Mouse (Mus musculus): ENCODE results near the gene Gm5134. TPM values are rescaled to one million over a fixed set of nuclear protein-coding genes. Genes with fewer than 3 reads are reported as not detected.

Gm5134 gene
- total RNA-seq, 2 experiments from 2014 or later, result 0.36 to 1.7 TPM

DNA sequence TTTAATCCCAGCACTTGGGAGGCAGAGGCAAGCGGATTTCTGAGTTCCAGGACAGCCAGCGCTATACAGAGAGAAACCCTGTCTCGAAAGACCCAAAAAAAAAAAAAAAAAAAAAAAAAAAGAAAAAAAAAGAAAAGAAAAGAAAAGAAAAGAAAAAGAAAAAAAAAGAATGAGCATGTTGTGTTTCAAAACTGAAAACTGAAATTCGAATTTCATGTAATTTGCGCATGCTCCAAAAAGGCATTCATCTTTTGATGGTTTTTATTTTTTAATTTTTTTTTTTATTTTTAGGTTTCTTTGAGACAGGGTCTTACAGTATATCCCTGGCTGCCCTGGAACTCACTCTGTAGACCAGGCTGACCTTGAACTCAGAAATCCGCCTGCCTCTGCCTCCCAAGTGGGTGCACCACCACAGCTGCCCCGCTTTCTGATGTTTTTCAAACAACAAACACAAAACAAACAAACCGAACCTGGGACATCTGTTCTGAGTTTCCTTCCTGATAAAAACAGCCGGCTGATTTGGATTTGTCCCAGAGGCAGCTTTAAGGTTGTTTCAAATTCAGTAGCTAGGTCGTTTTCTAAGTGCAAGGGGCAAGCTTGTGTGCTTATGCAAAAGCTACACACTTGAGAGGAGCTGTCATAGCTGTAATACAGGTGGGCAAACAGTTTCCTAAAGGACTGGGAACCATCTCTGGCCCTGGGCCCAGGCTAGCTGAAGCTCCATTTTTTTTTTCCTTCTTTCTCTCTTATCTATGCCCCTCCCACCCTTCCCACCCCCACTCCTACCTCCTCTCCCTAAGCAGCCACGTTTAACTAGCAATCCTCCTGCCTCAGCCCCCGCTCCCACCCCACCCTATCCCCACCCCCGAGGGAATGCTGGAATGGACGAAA lies 77.4 kb downstream of the Gm5134 start:
- ATAC-seq (replicated peaks; ENCODE audit: poor library complexity, severe bottlenecking), result no peak

DNA sequence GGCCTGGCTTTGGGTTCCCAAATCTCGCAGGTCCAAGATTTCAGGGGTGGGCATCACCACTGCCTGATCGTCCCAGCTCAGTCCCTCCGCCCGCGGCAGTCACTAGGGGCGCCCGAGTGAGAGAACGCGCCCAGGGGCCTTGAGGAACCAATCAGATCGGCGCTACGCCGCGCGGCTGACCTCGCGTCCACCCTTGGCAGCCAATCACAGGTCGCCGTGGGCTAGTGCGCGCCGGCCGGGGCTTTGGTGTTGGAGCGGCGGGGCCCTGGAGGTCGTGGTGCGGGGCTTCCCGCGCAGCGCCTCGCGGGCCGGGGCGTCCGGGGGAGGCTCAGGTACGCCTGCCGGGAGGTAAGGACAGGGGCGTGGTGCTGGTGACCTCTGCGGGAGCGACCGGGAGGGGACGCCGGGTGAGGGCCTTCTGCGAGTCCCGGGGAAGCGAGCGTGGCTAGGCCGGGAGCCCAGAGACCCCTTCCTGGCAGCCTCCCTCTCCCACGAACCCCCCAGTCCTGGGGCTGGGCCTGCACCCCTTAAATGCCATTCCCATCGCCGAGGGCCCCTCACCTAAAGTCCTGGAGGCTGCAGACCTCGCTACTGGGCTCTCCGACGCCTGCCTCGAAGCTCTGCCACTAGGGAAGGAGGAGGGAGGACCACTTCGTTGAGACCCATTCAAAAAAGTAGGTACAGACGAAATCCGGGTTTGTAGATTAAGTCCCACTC lies 78.2 kb downstream of the Gm5134 start, which contains the start of gene Zfp280b:
Zfp280b (plus strand) TSS at position 249 of the 717 bp plus-strand sequence.
- ATAC-seq (replicated peaks; ENCODE audit: poor library complexity, severe bottlenecking), result peak; percentile 99

DNA sequence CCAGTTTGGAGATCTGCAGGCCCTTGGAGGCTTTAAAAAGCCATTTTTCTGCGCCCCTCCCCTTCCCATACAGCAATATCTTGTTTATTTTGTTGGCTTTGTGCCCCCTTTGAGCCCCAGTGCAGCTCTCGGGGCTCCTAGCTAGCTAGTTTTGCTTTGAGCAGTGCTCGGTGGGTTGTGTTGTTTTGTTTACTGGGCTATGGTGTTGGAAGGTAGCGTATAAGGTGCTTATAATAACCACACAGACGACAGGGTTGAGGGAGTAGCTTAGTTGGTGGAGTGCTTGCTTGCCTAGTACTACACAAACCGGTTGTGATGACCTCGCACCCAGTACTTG lies 78.8 kb downstream of the Gm5134 start:
- no peak for ATAC-seq (replicated peaks; ENCODE audit: poor library complexity, severe bottlenecking)

DNA sequence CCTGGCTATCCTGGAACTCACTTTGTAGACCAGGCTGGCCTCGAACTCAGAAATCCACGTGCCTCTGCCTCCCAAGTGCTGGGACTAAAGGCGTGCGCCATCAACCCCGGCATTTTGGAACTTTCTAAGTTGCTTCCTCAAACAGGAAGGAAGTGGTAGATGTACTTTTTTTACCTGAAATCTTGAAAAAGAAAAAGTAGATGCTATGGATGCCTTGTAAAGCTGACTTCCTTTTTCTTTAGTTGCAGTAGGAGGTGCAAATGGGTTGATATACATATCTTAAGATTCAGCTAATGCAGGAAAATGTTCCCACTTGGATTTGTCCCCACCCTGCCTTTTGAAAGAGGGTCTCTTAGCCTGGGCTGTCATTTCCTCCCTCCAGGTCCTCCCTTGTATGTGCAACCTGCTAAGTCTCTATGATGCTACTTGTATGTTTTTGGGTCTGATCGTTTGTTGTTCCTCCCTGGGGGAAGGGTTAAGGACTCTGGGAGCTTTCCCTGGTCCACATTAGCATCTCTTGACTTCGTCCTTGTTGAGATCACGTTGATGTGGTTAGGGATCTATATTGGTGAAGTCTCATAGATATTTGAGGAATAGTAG lies 79.8 kb downstream of the Gm5134 start:
- ATAC-seq (replicated peaks; ENCODE audit: poor library complexity, severe bottlenecking), result no peak

DNA sequence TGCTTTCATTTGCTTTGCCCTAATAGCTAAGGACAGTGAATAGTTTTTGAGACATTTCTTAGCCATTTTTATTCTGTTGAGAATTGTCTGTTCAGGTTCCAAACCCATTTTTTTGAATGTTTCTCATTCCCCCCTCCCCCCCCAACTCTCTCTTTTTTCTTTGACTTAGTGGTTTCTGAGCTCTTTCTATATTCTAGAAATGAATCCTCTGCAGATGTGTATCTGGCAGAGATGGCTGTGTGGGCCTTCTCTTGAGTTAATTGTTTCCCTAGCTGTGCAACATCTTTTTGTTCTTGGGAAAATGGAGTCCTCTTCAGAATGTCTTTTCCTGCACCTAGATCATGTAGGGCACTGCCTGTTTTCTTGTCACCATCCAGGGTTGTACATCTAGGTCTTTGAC lies 81.0 kb downstream of the Gm5134 start:
- ATAC-seq (replicated peaks; ENCODE audit: poor library complexity, severe bottlenecking), result no peak

DNA sequence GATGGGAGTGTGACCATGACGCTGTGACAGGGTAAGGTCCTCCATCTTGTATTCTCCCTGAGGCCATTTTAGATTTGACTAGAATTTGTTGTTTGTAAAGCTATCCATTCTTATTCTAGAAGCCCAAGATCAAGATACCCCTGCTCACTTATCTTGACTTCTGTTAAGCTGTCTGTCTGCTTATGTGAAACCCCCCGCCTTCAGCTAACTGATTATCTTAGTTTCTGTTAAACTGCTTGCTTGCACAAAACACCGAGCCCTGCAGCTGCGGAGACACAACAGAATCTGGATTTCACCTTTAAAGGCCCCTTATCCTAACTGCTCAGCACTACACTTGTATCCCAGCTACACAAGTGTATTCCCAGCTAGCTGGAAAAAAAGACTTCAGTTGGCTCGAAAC lies 82.6 kb downstream of the Gm5134 start:
- ATAC-seq (replicated peaks; ENCODE audit: poor library complexity, severe bottlenecking), result no peak

DNA sequence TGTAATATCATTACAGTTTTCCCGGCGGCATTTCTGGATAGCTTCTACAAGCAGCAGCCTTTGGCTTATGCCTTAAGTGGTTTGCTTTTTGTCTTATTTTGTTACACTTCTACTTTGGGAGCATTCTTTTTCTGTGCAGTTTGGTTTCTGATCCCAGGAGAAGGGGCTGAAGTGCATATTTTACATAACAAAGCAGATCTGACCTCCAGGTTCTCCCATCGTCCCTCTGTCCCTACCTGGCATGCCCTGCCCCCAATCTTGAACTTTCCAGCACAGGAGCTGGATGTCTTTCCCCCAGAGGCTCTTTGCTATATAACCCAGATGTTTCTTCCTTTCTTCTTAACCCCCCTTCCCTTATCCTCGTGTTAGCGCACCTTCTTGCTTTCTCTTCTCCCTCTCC lies 91.0 kb downstream of the Gm5134 start:
- no peak for ATAC-seq (replicated peaks; ENCODE audit: poor library complexity, severe bottlenecking)

DNA sequence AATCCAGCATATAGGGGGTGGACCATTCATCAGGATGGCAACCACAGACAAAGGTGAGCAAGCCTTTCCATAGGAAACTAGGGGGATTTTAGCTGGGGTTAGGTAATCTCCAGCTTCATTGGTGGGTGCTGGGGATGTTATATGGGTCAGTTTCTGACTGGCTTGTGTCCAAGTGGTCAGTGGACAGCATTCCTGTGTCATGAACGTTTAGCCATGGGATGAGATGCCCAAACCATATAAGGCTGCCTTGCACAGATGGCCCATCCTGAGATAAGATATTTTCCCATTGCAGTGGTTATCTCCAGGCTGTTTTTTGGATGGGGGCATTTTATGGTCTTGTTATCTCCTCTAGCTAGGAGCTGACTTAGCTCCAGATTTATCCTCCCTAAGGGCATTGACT lies 92.4 kb downstream of the Gm5134 start:
- ATAC-seq (replicated peaks; ENCODE audit: poor library complexity, severe bottlenecking), result no peak

DNA sequence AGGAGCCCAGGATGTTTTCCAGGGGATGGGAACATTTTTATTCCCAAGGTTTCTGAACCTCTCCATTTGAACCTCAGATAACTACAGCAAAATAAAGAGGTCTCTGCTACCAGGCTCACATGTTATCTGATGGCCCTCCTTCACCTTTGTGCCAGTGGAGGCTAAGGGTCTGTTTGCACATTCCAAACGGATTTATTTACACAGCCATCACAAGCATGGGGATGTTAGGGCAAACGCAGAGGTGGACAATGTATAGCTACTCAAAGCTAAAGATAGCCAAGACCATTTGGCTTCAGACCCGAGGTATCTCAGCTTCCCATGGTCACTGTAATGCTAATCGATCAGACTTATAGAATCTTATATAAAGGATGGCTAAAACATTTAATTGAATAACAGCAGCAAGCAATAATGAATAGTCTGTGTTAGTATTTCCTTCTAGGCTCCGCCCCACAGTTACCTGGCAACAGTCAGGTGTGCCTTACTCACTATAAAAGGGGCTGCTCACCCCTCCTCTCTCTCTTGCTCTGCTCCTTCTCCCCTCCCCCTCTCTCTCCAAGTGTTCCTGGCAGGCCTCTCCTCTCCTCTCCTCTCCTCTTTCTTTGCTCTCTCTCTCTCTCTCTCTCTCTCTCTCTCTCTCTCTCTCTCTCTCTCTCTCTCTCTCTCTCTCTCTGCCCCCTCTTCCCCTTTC lies 93.0 kb downstream of the Gm5134 start:
- no peak for ATAC-seq (replicated peaks; ENCODE audit: poor library complexity, severe bottlenecking)

DNA sequence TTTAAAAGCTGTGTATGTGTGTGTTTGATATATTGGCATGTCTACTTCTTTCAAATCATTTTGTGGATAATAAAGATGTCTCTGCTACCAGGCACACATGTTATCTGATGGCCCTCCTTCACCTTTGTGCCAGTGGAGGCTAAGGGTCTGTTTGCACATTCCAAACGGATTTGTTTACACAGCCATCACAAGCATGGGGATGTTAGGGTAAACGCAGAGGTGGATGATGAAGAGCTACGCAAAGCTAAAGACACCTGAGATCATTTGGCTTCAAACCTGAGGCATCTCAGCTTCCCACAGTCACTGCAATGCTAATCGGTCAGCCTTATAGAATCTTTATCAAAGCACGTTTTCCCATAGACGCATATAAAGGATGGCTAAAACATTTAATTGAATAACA lies 94.7 kb downstream of the Gm5134 start:
- no peak for ATAC-seq (replicated peaks; ENCODE audit: poor library complexity, severe bottlenecking)

DNA sequence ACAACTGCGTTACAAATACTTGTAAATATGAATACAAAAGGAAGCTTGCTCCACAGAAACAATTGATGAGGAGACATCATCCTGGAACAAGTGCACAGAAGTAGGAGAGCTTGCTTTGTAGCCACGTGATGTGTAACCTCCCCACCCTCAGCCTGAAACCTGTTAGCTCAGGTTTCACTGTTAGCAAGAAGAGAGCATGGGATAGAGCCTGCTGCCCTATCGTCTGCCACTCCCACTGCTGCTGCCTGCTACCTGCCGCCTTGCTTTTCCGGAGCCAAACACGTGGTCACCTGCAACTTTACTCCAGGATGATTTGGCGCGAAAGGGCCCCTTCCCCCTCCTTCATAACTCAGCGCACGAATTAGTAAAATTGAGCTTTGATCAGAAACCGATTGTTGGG lies 97.5 kb downstream of the Gm5134 start:
- ATAC-seq (replicated peaks; ENCODE audit: poor library complexity, severe bottlenecking), result no peak

Other genes starting within 250 kb of the Gm5134 start
- 48.8 and 68.8 TPM in 2 replicates for gene Cabin1, start 190.2 kb upstream of the Gm5134 start, total RNA-seq (2014; fragmentation: Nextera tagmentation)
- 23.0 and 24.9 TPM in 2 replicates for gene Cabin1, start 190.2 kb upstream of the Gm5134 start, total RNA-seq (2017)
- 65.6 and 85.2 TPM in 2 replicates for gene Ddt, start 181.1 kb upstream of the Gm5134 start, total RNA-seq (2014; fragmentation: Nextera tagmentation)
- 45.0 and 61.0 TPM in 2 replicates for gene Ddt, start 181.1 kb upstream of the Gm5134 start, total RNA-seq (2017)
- not detected in 2 replicates for gene Gm20441, start 173.6 kb upstream of the Gm5134 start, total RNA-seq (2014; fragmentation: Nextera tagmentation)
- gene Gm20441, start 173.6 kb upstream of the Gm5134 start, total RNA-seq (2017), result not detected in 2 replicates
- 4.5 and 12.9 TPM in 2 replicates for gene Gstt3, start 173.1 kb upstream of the Gm5134 start, total RNA-seq (2014; fragmentation: Nextera tagmentation)
- gene Gstt3, start 173.1 kb upstream of the Gm5134 start, total RNA-seq (2017), result 4.4 and 4.7 TPM in 2 replicates
- not detected in 2 replicates for gene Gstt1, start 155.9 kb upstream of the Gm5134 start, total RNA-seq (2014; fragmentation: Nextera tagmentation)
- not detected in 2 replicates for gene Gstt1, start 155.9 kb upstream of the Gm5134 start, total RNA-seq (2017)
- gene Gstt4, start 132.0 kb upstream of the Gm5134 start, total RNA-seq (2014; fragmentation: Nextera tagmentation), result not detected in 2 replicates
- gene Gstt4, start 132.0 kb upstream of the Gm5134 start, total RNA-seq (2017), result not detected in 2 replicates
- 18.0 and 33.8 TPM in 2 replicates for gene Gstt2, start 117.1 kb upstream of the Gm5134 start, total RNA-seq (2014; fragmentation: Nextera tagmentation)
- 17.5 and 31.1 TPM in 2 replicates for gene Gstt2, start 117.1 kb upstream of the Gm5134 start, total RNA-seq (2017)
- 657 and 889 TPM in 2 replicates for gene Mif, start 94.3 kb upstream of the Gm5134 start, total RNA-seq (2014; fragmentation: Nextera tagmentation)
- gene Mif, start 94.3 kb upstream of the Gm5134 start, total RNA-seq (2017), result 712 and 870 TPM in 2 replicates
- 7.0 TPM in 1 of 2 replicates, not detected in the other for gene Derl3, start 61.1 kb upstream of the Gm5134 start, total RNA-seq (2014; fragmentation: Nextera tagmentation)
- 2.3 TPM in 1 of 2 replicates, not detected in the other for gene Derl3, start 61.1 kb upstream of the Gm5134 start, total RNA-seq (2017)
- 80.0 and 102 TPM in 2 replicates for gene Smarcb1, start 32.9 kb upstream of the Gm5134 start, total RNA-seq (2014; fragmentation: Nextera tagmentation)
- 58.0 and 79.4 TPM in 2 replicates for gene Smarcb1, start 32.9 kb upstream of the Gm5134 start, total RNA-seq (2017)
- 60.4 and 66.7 TPM in 2 replicates for gene Chchd10, start 21.4 kb upstream of the Gm5134 start, total RNA-seq (2014; fragmentation: Nextera tagmentation)
- gene Chchd10, start 21.4 kb upstream of the Gm5134 start, total RNA-seq (2017), result 33.2 and 37.5 TPM in 2 replicates
- 0.41 TPM in 1 of 2 replicates, not detected in the other for gene Mmp11, start 18.0 kb upstream of the Gm5134 start, total RNA-seq (2014; fragmentation: Nextera tagmentation)
- gene Mmp11, start 18.0 kb upstream of the Gm5134 start, total RNA-seq (2017), result not detected in 2 replicates
- gene Gm867, start 13.8 kb upstream of the Gm5134 start, total RNA-seq (2014; fragmentation: Nextera tagmentation), result not detected in 2 replicates
- gene Gm867, start 13.8 kb upstream of the Gm5134 start, total RNA-seq (2017), result not detected in 2 replicates
- not detected in 2 replicates for gene Vpreb3, start 11.5 kb upstream of the Gm5134 start, total RNA-seq (2014; fragmentation: Nextera tagmentation)
- gene Vpreb3, start 11.5 kb upstream of the Gm5134 start, total RNA-seq (2017), result not detected in 2 replicates
- gene Zfp280b, start 78.1 kb downstream of the Gm5134 start, total RNA-seq (2014; fragmentation: Nextera tagmentation), result 5.7 and 25.2 TPM in 2 replicates
- 7.8 and 22.6 TPM in 2 replicates for gene Zfp280b, start 78.1 kb downstream of the Gm5134 start, total RNA-seq (2017)
- gene Slc5a4b, start 156.4 kb downstream of the Gm5134 start, total RNA-seq (2014; fragmentation: Nextera tagmentation), result not detected in 2 replicates
- not detected in 2 replicates for gene Slc5a4b, start 156.4 kb downstream of the Gm5134 start, total RNA-seq (2017)
- gene Slc5a4a, start 192.9 kb downstream of the Gm5134 start, total RNA-seq (2014; fragmentation: Nextera tagmentation), result not detected in 2 replicates
- gene Slc5a4a, start 192.9 kb downstream of the Gm5134 start, total RNA-seq (2017), result not detected in 2 replicates